Mouse (Mus musculus): ENCODE measurements around the gene Mien1.

GRCm38 (mm10) chr11:98477011-98477701 lies 38.4 kb upstream of the Mien1 start:
- TF ChIP-seq CTCF (IDR thresholded peaks at IDR 0.05; ENCODE audit: extremely low read depth, insufficient read depth, low read length): no peak
- TF ChIP-seq POLR2A (IDR thresholded peaks at IDR 0.05; ENCODE audit: extremely low read depth, insufficient read depth, low read length): no peak
